Mouse (Mus musculus) thymus, postnatal 0 days (tissue): ENCODE results near the gene Tas2r108. TPM values are rescaled to one million over a fixed set of nuclear protein-coding genes. Genes with fewer than 3 reads are reported as not detected.

Experiments
- DNase-seq: peaks from one replicate; pipeline ENCODE4 v3.0.0-alpha.2; 2015; ENCODE audit warnings: low spot score
- polyA plus RNA-seq: library from polyadenylated mRNA; unstranded; fragments of >200 nt; fragmentation: Nextera tagmentation; extraction: Ambion mirVana; gene quantifications from 2 replicates; pipeline ENCODE4 v1.2.1, GENCODE M21; 2015

Gene Tas2r108
- 0.13 and 0.17 TPM in 2 replicates for polyA plus RNA-seq

GRCm38 (mm10) chr6:40493229-40493628 is at the start of gene Tas2r108:
Tas2r108 (plus strand) TSS chr6:40493529.
- no peak for DNase-seq

- DNase-seq: no peak
These were observed 44.7 kb upstream of the Tas2r108 start for GRCm38 (mm10) chr6:40448626-40449025.

DNA sequence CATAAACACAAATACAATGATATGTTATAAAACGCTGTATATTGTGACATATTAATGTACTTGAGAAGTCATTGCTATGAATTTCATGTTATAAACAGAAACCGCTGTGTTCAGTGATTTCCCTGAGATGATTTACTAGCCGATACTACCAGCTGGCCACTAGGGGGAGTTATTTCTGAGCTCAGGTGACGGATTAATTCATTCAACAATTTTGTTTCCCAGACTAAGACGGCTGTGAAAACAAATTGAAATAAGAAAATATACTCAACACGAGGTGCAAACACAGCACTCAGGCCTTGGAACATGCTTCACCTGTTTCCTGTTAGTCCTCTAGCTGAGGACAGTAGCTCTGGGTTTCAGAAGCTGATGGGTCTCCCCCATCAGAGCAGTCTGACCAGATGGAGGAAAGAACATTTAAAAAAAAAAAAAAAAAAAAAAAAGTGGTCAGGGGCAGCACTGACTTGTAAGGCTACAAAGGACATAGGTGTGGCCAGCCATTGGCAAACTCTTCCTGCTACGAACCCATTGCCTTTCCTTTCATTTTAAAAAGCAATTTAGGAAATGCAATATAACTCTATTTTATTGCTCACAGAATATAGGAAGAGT is 38.8 kb upstream of the Tas2r108 start:
- DNase-seq: peak; percentile 46

DNA sequence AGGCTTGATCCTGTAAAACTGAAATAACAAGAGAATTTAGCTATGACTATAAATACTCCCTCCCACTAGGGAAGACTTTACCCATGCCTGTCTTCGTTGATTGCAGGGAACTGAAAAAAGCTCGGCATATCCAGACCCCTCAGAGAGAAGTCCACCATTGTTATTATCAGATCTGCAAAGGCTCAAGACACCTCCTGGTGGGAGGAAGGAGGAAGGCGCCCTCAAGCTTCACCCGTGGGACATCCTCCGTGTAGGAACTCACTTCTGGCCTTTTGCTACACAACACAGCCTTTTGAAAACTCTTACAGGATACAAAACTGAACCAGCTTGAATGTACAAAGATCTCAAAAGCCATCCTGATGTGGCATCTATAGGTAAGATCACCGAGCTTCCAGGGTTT is 27.6 kb upstream of the Tas2r108 start:
- DNase-seq: peak; percentile 14

GRCm38 (mm10) chr6:40470916-40471719 is 22.2 kb upstream of the Tas2r108 start, which contains the start of gene Ssbp1:
Ssbp1 (plus strand) TSS chr6:40471352.
- DNase-seq: peak; percentile 97

DNA sequence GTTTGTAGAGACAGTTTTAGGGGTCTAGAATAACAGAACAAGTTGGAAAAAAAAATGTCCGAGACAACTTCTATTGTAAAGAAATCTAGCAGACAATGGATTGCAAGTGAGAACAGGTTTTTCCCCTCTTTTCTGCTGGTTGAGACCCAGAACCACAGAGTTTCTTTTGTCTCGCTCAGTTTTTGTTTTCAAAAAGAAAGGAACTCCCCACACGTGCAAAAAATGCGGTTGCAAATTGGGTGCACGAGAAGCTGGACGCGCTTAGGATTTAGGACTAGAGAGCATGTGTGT is 21.7 kb upstream of the Tas2r108 start:
- DNase-seq: no peak

DNA sequence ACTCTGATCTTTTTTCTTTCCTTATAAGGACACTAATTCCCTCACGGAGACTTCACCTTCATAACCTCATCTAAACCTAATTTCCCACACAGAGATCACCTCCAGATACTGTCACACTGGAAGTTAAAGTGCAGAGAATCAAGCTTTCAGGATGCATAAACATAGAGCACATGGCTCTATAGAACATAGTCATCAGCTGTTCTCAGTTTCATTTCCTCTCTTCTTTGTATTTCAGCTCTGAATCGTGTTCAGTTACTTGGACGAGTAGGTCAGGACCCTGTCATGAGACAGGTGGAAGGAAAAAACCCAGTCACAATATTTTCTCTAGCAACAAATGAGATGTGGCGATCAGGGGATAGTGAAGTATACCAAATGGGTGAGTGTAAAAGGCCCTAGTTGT is 17.2 kb upstream of the Tas2r108 start:
- no peak for DNase-seq

GRCm38 (mm10) chr6:40479705-40480104 is 13.6 kb upstream of the Tas2r108 start:
- no peak for DNase-seq

- no peak for DNase-seq
These were observed 11.0 kb upstream of the Tas2r108 start for GRCm38 (mm10) chr6:40482318-40482717.

DNA sequence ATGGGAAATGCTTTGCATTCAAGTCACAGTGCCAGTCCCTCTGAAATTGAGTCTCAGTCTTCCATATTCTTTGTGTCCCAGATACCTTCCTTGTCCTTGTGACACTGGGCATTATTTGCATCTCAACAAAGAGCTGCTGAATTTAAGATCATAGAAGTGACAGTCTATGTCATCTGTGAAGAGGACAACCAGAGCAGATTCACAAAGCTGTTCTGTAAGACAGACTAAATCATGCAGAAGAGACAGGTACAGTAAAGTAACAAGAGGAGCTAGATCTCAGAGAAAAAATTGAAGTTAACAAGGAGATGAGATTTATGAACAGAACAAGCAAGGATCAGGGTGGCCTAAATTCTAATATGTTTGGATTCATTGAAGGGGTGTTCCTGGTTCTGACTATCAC is 2.4 kb upstream of the Tas2r108 start, which contains the start of gene Tas2r137:
Gene Tas2r137 (plus strand): TSS at position 301 of the 400 bp plus-strand sequence.
- no peak for DNase-seq

DNA sequence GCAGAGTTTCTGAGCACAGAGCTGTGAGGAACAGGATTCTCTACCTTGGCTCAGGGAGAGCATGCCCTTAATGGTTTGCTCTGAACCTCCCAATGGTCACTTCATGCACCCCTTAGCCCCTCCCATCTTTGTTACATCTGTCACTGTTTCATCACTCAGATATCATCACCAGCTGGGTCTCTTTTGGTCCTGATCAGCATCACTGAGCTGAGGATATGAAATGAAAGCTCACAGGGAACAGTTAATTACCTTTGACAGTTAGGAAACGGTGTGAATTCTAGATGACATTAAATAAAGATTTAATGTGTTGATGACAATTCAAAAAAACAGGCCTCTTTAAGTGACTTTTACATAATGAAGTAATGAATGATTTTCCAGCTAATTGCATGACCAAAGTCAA is 26.1 kb downstream of the Tas2r108 start, which contains the start of gene Prss37:
Gene Prss37 (minus strand): TSS at position 101 of the 400 bp plus-strand sequence.
- DNase-seq: no peak

Other genes with a start within 250 kb of the Tas2r108 start
- 41.5 and 45.2 TPM in 2 replicates for gene Agk, start 168.4 kb upstream of the Tas2r108 start, polyA plus RNA-seq
- gene E330009J07Rik, start 57.4 kb upstream of the Tas2r108 start, polyA plus RNA-seq: 16.0 and 17.6 TPM in 2 replicates
- gene Wee2, start 54.4 kb upstream of the Tas2r108 start, polyA plus RNA-seq: 0.31 and 0.35 TPM in 2 replicates
- 190 and 207 TPM in 2 replicates for gene Ssbp1, start 22.2 kb upstream of the Tas2r108 start, polyA plus RNA-seq
- gene Tas2r137, start 2.3 kb upstream of the Tas2r108 start, polyA plus RNA-seq: not detected in 2 replicates
- gene Prss37, start 26.0 kb downstream of the Tas2r108 start, polyA plus RNA-seq: 0.15 TPM in 1 of 2 replicates, not detected in the other
- 0.22 TPM in 1 of 2 replicates, not detected in the other for gene Olfr461, start 61.5 kb downstream of the Tas2r108 start, polyA plus RNA-seq
- not detected in 2 replicates for gene Olfr460, start 76.0 kb downstream of the Tas2r108 start, polyA plus RNA-seq
- 1.1 and 1.2 TPM in 2 replicates for gene Clec5a, start 92.3 kb downstream of the Tas2r108 start, polyA plus RNA-seq
- 0.13 TPM in 1 of 2 replicates, not detected in the other for gene Tas2r138, start 119.8 kb downstream of the Tas2r108 start, polyA plus RNA-seq
- gene Mgam, start 135.3 kb downstream of the Tas2r108 start, polyA plus RNA-seq: 1.1 and 1.2 TPM in 2 replicates